Mouse (Mus musculus) heart, embryonic 15.5 days (tissue): ENCODE measurements at regions not wholly inside any gene's neighbourhood (a gene's known extent, or its start where the extent isn't known, plus 50 kb on each side); places are given as distances from the start of the nearest gene placed in this dataset.

Experiments used
- ATAC-seq: fragments of 200-750 bp; cut with Nextera tagmentation; replicated peaks from 2 replicates; pipeline ENCODE4 v1.8.0; 2017; ENCODE audit warnings: low read depth, moderate TSS enrichment; ENCODE audit not compliant: insufficient number of reproducible peaks, insufficient read depth, low FRiP score
- H3K27ac ChIP-seq: fragments of 300-500 bp; sonication (generic); 2 replicates; pipeline ENCODE4 v1.5.1; 2015; ENCODE audit warnings: mild to moderate bottlenecking, inconsistent platforms
- H3K27me3 ChIP-seq: fragments of 300-500 bp; sonication (generic); 2 replicates; pipeline ENCODE4 v1.6.1; 2015; ENCODE audit warnings: inconsistent platforms
- H3K36me3 ChIP-seq: fragments of 300-500 bp; sonication (generic); 2 replicates; pipeline ENCODE4 v1.6.1; 2015; ENCODE audit warnings: mild to moderate bottlenecking, inconsistent platforms
- H3K4me1 ChIP-seq: fragments of 300-500 bp; sonication (generic); replicated peaks from 2 replicates; pipeline ENCODE4 v1.6.1; 2015; ENCODE audit warnings: inconsistent platforms
- H3K4me2 ChIP-seq: fragments of 300-500 bp; sonication (generic); 2 replicates; pipeline ENCODE4 v1.6.1; 2015; ENCODE audit warnings: inconsistent platforms, mild to moderate bottlenecking, moderate library complexity
- H3K4me3 ChIP-seq: fragments of 300-500 bp; sonication (generic); 2 replicates; pipeline ENCODE4 v1.5.1; 2015; ENCODE audit warnings: mild to moderate bottlenecking, inconsistent platforms
- H3K9ac ChIP-seq: fragments of 300-500 bp; sonication (generic); 2 replicates; pipeline ENCODE4 v1.6.1; 2015; ENCODE audit warnings: mild to moderate bottlenecking, inconsistent platforms
- H3K9me3 ChIP-seq: fragments of 300-500 bp; sonication (generic); replicated peaks from 2 replicates; pipeline ENCODE4 v1.6.1; 2016; ENCODE audit warnings: inconsistent platforms
- WGBS: fragments of 180-500 bp; shearing (Covaris S2); methylation state at CpG from one replicate; pipeline ENCODE4 v1.1.7; 2015; ENCODE audit warnings: mixed read lengths; 5-methylcytosine and 5-hydroxymethylcytosine counted together

GRCm38 (mm10) chr2:9443103-9443502 lies 437.9 kb upstream of the 4930412O13Rik start:
- Histone ChIP-seq H3K9ac (no peak overlapping the region), H3K27ac (no peak overlapping the region), H3K9me3 (no peaks in the 10 kb centered on the region), H3K4me1 (no peaks in the 10 kb centered on the region), H3K4me2 (no peak overlapping the region), H3K4me3 (no peak overlapping the region), H3K36me3 (no peaks in the 10 kb centered on the region), H3K27me3 (no peaks in the 10 kb centered on the region)
- no peak for ATAC-seq

- no peaks in the 10 kb centered on the region for H3K9me3 ChIP-seq
- no peak overlapping the region for H3K9ac ChIP-seq
- ATAC-seq: no peak
- H3K27me3 ChIP-seq: no peaks in the 10 kb centered on the region
- WGBS: 82% methylated on average over 1 of the region's 1 CpGs
- no peaks in the 10 kb centered on the region for H3K36me3 ChIP-seq
- no peak overlapping the region for H3K4me3 ChIP-seq
- no peak overlapping the region for H3K27ac ChIP-seq
- H3K4me1 ChIP-seq: no peaks in the 10 kb centered on the region
- H3K4me2 ChIP-seq: no peak overlapping the region
Observed at GRCm38 (mm10) chr2:9445826-9446225, 435.2 kb upstream of the 4930412O13Rik start.

- H3K36me3 ChIP-seq: no peaks in the 10 kb centered on the region
- H3K4me1 ChIP-seq: no peaks in the 10 kb centered on the region
- no peak overlapping the region for H3K4me3 ChIP-seq
- no peak overlapping the region for H3K9ac ChIP-seq
- no peak overlapping the region for H3K27ac ChIP-seq
- H3K9me3 ChIP-seq: no peaks in the 10 kb centered on the region
- 58% methylated on average over 4 of the region's 4 CpGs for WGBS
- ATAC-seq: no peak
- no peaks in the 10 kb centered on the region for H3K27me3 ChIP-seq
- H3K4me2 ChIP-seq: no peak overlapping the region
Observed at GRCm38 (mm10) chr2:9464413-9464812, 416.6 kb upstream of the 4930412O13Rik start.

- H3K9me3 ChIP-seq: no peaks in the 10 kb centered on the region
- 58% methylated on average over 5 of the region's 5 CpGs for WGBS
- no peak overlapping the region for H3K4me2 ChIP-seq
- no peaks in the 10 kb centered on the region for H3K36me3 ChIP-seq
- no peak for ATAC-seq
- H3K9ac ChIP-seq: no peak overlapping the region
- H3K4me3 ChIP-seq: no peak overlapping the region
- no peaks in the 10 kb centered on the region for H3K4me1 ChIP-seq
- H3K27ac ChIP-seq: no peak overlapping the region
- no peaks in the 10 kb centered on the region for H3K27me3 ChIP-seq
Observed at GRCm38 (mm10) chr2:9464818-9465217, 416.2 kb upstream of the 4930412O13Rik start.

- Histone ChIP-seq H3K4me2 (no peak overlapping the region), H3K36me3 (no peaks in the 10 kb centered on the region), H3K9me3 (no peaks in the 10 kb centered on the region), H3K4me1 (no peaks in the 10 kb centered on the region), H3K4me3 (no peak overlapping the region), H3K27me3 (no peaks in the 10 kb centered on the region), H3K27ac (no peak overlapping the region), H3K9ac (no peak overlapping the region)
- ATAC-seq: no peak
- WGBS: 78% methylated on average over 2 of the region's 2 CpGs
Observed at GRCm38 (mm10) chr2:9467573-9467972, 413.5 kb upstream of the 4930412O13Rik start.

GRCm38 (mm10) chr2:9468651-9469050 lies 412.4 kb upstream of the 4930412O13Rik start:
- H3K36me3 ChIP-seq: no peaks in the 10 kb centered on the region
- H3K4me1 ChIP-seq: no peaks in the 10 kb centered on the region
- no peaks in the 10 kb centered on the region for H3K27me3 ChIP-seq
- WGBS: 68% methylated on average over 3 of the region's 3 CpGs
- no peak overlapping the region for H3K9ac ChIP-seq
- H3K27ac ChIP-seq: no peak overlapping the region
- no peak for ATAC-seq
- no peaks in the 10 kb centered on the region for H3K9me3 ChIP-seq
- H3K4me3 ChIP-seq: no peak overlapping the region
- no peak overlapping the region for H3K4me2 ChIP-seq

- Histone ChIP-seq H3K4me1 (no peaks in the 10 kb centered on the region), H3K27me3 (no peaks in the 10 kb centered on the region), H3K9ac (no peak overlapping the region), H3K4me3 (no peak overlapping the region), H3K4me2 (no peak overlapping the region), H3K27ac (no peak overlapping the region), H3K36me3 (no peaks in the 10 kb centered on the region), H3K9me3 (no peaks in the 10 kb centered on the region)
- no peak for ATAC-seq
- WGBS: 57% methylated on average over 7 of the region's 7 CpGs
Observed at GRCm38 (mm10) chr2:9481678-9482345, 399.2 kb upstream of the 4930412O13Rik start.

GRCm38 (mm10) chr2:9487381-9487914 lies 393.6 kb upstream of the 4930412O13Rik start:
- Histone ChIP-seq H3K9me3 (no peaks in the 10 kb centered on the region), H3K4me3 (no peak overlapping the region), H3K4me1 (no peaks in the 10 kb centered on the region), H3K27me3 (no peaks in the 10 kb centered on the region), H3K9ac (no peak overlapping the region), H3K27ac (no peak overlapping the region), H3K4me2 (no peak overlapping the region), H3K36me3 (no peaks in the 10 kb centered on the region)
- ATAC-seq: no peak
- WGBS: 83% methylated on average over 7 of the region's 7 CpGs

- no peaks in the 10 kb centered on the region for H3K9me3 ChIP-seq
- 47% methylated on average over 6 of the region's 6 CpGs for WGBS
- no peaks in the 10 kb centered on the region for H3K4me1 ChIP-seq
- no peak overlapping the region for H3K27ac ChIP-seq
- no peak overlapping the region for H3K9ac ChIP-seq
- H3K4me3 ChIP-seq: no peak overlapping the region
- H3K36me3 ChIP-seq: no peaks in the 10 kb centered on the region
- H3K27me3 ChIP-seq: no peaks in the 10 kb centered on the region
- no peak for ATAC-seq
- no peak overlapping the region for H3K4me2 ChIP-seq
Observed at GRCm38 (mm10) chr2:9493606-9494145, 387.4 kb upstream of the 4930412O13Rik start.

- ATAC-seq: no peak
- Histone ChIP-seq H3K27me3 (no peaks in the 10 kb centered on the region), H3K9me3 (no peaks in the 10 kb centered on the region), H3K27ac (no peak overlapping the region), H3K9ac (no peak overlapping the region), H3K4me2 (no peak overlapping the region), H3K4me3 (no peak overlapping the region), H3K36me3 (no peaks in the 10 kb centered on the region), H3K4me1 (no peaks in the 10 kb centered on the region)
- WGBS: 71% methylated on average over 1 of the region's 1 CpGs
Observed at GRCm38 (mm10) chr2:9520045-9520444, 361.0 kb upstream of the 4930412O13Rik start.

- Histone ChIP-seq H3K9ac (no peak overlapping the region), H3K9me3 (no peaks in the 10 kb centered on the region), H3K27ac (no peak overlapping the region), H3K27me3 (no peaks in the 10 kb centered on the region), H3K4me2 (no peak overlapping the region), H3K4me3 (no peak overlapping the region), H3K4me1 (no peaks in the 10 kb centered on the region), H3K36me3 (no peaks in the 10 kb centered on the region)
- no peak for ATAC-seq
- 82% methylated on average over 3 of the region's 3 CpGs for WGBS
Observed at GRCm38 (mm10) chr2:9525910-9526309, 355.1 kb upstream of the 4930412O13Rik start.

GRCm38 (mm10) chr2:9535141-9535658 lies 345.9 kb upstream of the 4930412O13Rik start:
- 82% methylated on average over 2 of the region's 2 CpGs for WGBS
- Histone ChIP-seq H3K27ac (no peak overlapping the region), H3K4me3 (no peak overlapping the region), H3K27me3 (no peaks in the 10 kb centered on the region), H3K9me3 (no peaks in the 10 kb centered on the region), H3K4me2 (no peak overlapping the region), H3K4me1 (no peaks in the 10 kb centered on the region), H3K36me3 (no peaks in the 10 kb centered on the region), H3K9ac (no peak overlapping the region)
- ATAC-seq: no peak
